Mouse (Mus musculus): ENCODE data around the gene Col4a2. TPM values are rescaled to one million over a fixed set of nuclear protein-coding genes. Genes with fewer than 3 reads are reported as not detected.
A peak's percentile ranks its signal among the peaks of the same experiment; 100 is the strongest.

The Col4a2 gene
- 26.5 and 28.4 TPM in 2 replicates for polyA plus RNA-seq (2014; fragmentation: Nextera tagmentation; extraction: Ambion mirVana)

DNA sequence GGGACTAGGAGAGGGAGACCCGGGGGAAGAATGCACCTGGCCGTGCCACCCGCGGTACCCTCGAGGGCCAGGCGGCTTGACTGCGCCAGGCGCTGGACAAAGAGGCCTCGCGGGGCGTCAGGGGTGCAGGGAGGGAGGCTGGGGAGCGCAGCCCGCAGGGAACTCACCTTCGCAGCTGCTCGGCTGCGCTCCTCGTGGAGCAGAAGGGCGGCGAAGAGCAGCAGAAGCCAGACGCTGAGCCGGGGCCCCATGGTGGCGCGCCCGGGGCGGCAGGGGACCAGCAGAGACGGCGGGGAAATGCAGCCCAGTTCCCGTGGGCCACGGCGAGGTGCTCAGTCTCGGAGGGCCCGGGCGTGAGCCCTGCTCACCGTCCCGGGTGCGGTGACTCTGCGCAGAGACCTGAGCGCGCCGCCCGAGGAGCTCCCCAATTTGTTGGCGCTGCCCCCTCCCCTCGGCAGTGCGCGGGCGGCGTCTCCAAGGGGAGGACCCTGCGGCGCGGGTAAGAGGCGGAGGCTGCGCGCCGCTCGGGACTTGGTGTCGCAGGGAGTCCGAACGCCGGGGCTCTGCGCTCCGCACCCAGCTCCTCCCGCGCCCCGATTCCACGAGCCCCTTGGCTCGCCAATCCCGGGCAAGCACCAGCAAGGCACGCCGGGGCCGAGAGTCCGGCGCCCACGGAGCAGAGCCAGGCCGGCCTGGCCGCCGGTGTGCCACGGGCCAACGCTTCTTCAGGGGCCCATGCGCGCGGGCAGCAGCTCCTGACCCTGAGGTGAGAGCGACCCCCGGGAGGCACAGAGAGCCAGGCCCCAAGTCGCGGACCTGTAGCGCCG, at the start of gene Col4a2, which contains the start of gene Col4a1:
Gene Col4a2, plus strand, starts transcription at position 457 of the 827 bp plus-strand sequence.
Gene Col4a1, minus strand, starts transcription at position 478 of the 827 bp plus-strand sequence.
- ATAC-seq (ENCODE audit: insufficient number of reproducible peaks, low FRiP score, low TSS enrichment, low read depth) (peak; percentile 68), DNase-seq (ENCODE audit: low spot score) (peak; percentile 86)
- H3K27me3 ChIP-seq (ENCODE audit: control insufficient read depth, insufficient read depth, low read length), result no peaks in the 10 kb centered on the region
- H3K27ac ChIP-seq (replicated peaks; ENCODE audit: low read depth, low read length), result peak within 1 kb of the TSS; percentile 84
- peak within 1 kb of the TSS; percentile 92 for H3K4me2 ChIP-seq (ENCODE audit: low read depth, severe bottlenecking)
- under 1% methylated on average over 72 of the region's 87 CpGs for WGBS
- H3K36me3 ChIP-seq (ENCODE audit: control insufficient read depth, insufficient read depth, low read length), result no peaks in the 10 kb centered on the region
- peaks cover 18% of the 10 kb centered on the region for H3K4me1 ChIP-seq (ENCODE audit: control insufficient read depth, insufficient read depth, low read length)
- H3K9me3 ChIP-seq (ENCODE audit: control insufficient read depth, low read length), result no peaks in the 10 kb centered on the region
- H3K4me3 ChIP-seq (ENCODE audit: low read depth, low read length), result peak within 1 kb of the TSS; percentile 78
- peak within 1 kb of the TSS; percentile 96 for H3K9ac ChIP-seq (ENCODE audit: low read length)

DNA sequence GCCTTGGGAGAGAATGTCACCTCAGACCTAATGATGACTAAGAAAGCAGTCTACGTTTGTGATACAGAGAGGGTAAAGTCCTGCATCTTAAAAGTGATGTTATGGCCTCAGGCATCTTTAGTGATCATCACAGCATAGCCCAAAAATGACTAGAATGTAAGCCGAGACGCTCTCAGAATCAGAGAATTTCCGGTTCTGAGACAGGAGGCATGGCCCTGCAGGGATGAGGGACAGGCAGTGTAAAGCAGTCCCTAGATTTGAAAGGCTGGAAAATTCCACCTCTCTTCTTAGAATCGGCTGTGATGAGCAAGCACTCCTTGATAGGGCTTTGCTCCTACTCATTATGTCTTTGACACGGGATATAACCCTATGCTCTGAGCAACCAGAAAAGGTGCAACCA, 48.8 kb upstream of the Col4a2 start:
- Histone ChIP-seq H3K4me2 (ENCODE audit: low read depth, severe bottlenecking) (no peak overlapping the region), H3K9me3 (ENCODE audit: control insufficient read depth, low read length) (no peaks in the 10 kb centered on the region), H3K27ac (replicated peaks; ENCODE audit: low read depth, low read length) (no peak overlapping the region), H3K4me3 (ENCODE audit: low read depth, low read length) (no peak overlapping the region), H3K9ac (ENCODE audit: low read length) (no peak overlapping the region), H3K4me1 (ENCODE audit: control insufficient read depth, insufficient read depth, low read length) (peaks cover 10% of the 10 kb centered on the region), H3K36me3 (ENCODE audit: control insufficient read depth, insufficient read depth, low read length) (no peaks in the 10 kb centered on the region), H3K27me3 (ENCODE audit: control insufficient read depth, insufficient read depth, low read length) (no peaks in the 10 kb centered on the region)
- DNase-seq (ENCODE audit: low spot score) (no peak), ATAC-seq (ENCODE audit: insufficient number of reproducible peaks, low FRiP score, low TSS enrichment, low read depth) (no peak)
- 89% methylated on average over 6 of the region's 6 CpGs for WGBS

DNA sequence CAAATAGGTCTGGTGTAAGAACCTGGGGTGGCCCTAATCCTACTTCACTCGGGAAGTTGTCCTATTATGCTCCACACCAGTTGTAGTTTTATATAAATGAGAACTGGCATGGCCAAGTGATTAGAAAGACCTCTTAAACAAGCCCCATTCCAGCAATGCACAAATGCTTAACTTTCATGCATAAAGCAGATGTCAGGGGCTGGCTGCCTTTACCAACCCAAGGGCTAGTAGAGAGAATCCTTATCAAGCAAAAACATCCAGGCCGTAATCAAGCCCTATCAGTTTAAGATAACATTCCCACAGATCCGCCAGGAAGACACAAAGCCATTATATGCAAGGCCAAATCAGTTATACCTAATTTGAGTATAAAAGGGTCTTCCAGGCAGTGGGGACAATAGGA, 46.6 kb upstream of the Col4a2 start:
- DNase-seq (ENCODE audit: low spot score), result no peak

DNA sequence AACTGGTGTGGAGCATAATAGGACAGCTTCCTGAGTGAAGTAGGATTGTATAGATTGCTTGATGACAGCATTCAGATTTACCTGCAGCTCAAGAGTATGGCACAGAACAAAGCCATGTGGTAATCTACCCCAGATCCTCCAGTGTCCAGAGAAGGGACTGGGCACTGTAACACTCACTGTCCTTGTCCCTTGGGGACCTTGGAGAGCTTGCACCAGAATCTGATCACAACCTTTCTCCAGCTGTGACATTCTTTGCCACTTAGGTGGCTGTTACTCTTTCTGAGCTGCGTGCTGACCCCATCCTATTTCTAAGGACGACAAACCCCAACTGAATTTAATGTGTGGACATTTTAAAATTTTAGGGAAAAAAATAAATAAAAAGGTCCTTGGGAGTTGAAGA, 46.1 kb upstream of the Col4a2 start:
- no peak for ATAC-seq (ENCODE audit: insufficient number of reproducible peaks, low FRiP score, low TSS enrichment, low read depth)
- 94% methylated on average over 2 of the region's 2 CpGs for WGBS
- no peak overlapping the region for H3K27ac ChIP-seq (replicated peaks; ENCODE audit: low read depth, low read length)
- H3K36me3 ChIP-seq (ENCODE audit: control insufficient read depth, insufficient read depth, low read length), result no peaks in the 10 kb centered on the region
- DNase-seq (ENCODE audit: low spot score), result no peak
- no peaks in the 10 kb centered on the region for H3K9me3 ChIP-seq (ENCODE audit: control insufficient read depth, low read length)
- no peak overlapping the region for H3K4me3 ChIP-seq (ENCODE audit: low read depth, low read length)
- H3K9ac ChIP-seq (ENCODE audit: low read length), result no peak overlapping the region
- no peak overlapping the region for H3K4me2 ChIP-seq (ENCODE audit: low read depth, severe bottlenecking)
- no peaks in the 10 kb centered on the region for H3K27me3 ChIP-seq (ENCODE audit: control insufficient read depth, insufficient read depth, low read length)
- H3K4me1 ChIP-seq (ENCODE audit: control insufficient read depth, insufficient read depth, low read length), result peaks cover 9% of the 10 kb centered on the region; the same call in 1 of the 2 replicates

More for the DNA sequence above, 46.6 kb upstream of the Col4a2 start:
- H3K4me2 ChIP-seq (ENCODE audit: low read depth, severe bottlenecking), result no peak overlapping the region
- no peaks in the 10 kb centered on the region for H3K9me3 ChIP-seq (ENCODE audit: control insufficient read depth, low read length)
- H3K4me1 ChIP-seq (ENCODE audit: control insufficient read depth, insufficient read depth, low read length), result peaks cover 9% of the 10 kb centered on the region; the same call in 1 of the 2 replicates
- no peak overlapping the region for H3K27ac ChIP-seq (replicated peaks; ENCODE audit: low read depth, low read length)
- no peaks in the 10 kb centered on the region for H3K27me3 ChIP-seq (ENCODE audit: control insufficient read depth, insufficient read depth, low read length)
- no peak overlapping the region for H3K9ac ChIP-seq (ENCODE audit: low read length)
- H3K4me3 ChIP-seq (ENCODE audit: low read depth, low read length), result no peak overlapping the region
- 86% methylated on average over 3 of the region's 3 CpGs for WGBS
- H3K36me3 ChIP-seq (ENCODE audit: control insufficient read depth, insufficient read depth, low read length), result no peaks in the 10 kb centered on the region
- no peak for ATAC-seq (ENCODE audit: insufficient number of reproducible peaks, low FRiP score, low TSS enrichment, low read depth)

DNA sequence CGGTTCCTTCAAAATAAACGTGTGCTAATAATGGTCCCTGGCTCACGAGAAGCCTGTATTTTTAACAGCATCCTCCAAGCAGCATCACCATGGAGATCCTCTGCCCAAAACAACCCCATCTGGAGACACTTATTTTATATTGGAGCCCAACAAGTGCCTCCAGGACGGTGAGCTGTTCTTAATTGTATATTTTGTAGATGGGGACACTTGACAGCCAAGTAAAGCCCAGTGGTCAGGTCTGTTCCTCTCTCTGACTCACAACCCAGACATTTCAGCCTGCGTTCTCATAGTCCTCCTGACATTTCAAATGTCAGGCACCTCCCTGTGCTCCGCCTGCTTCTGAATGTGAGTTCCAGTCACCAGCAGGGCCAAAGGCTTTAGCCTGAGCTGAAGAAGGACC, 43.9 kb upstream of the Col4a2 start:
- 40% methylated on average over 6 of the region's 6 CpGs for WGBS
- DNase-seq (ENCODE audit: low spot score) (no peak), ATAC-seq (ENCODE audit: insufficient number of reproducible peaks, low FRiP score, low TSS enrichment, low read depth) (no peak)
- no peak overlapping the region for H3K4me3 ChIP-seq (ENCODE audit: low read depth, low read length)
- H3K27ac ChIP-seq (replicated peaks; ENCODE audit: low read depth, low read length), result no peak overlapping the region
- H3K36me3 ChIP-seq (ENCODE audit: control insufficient read depth, insufficient read depth, low read length), result no peaks in the 10 kb centered on the region
- H3K4me2 ChIP-seq (ENCODE audit: low read depth, severe bottlenecking), result no peak overlapping the region
- H3K4me1 ChIP-seq (ENCODE audit: control insufficient read depth, insufficient read depth, low read length), result peaks cover 11% of the 10 kb centered on the region; the same call in 1 of the 2 replicates
- H3K9me3 ChIP-seq (ENCODE audit: control insufficient read depth, low read length), result no peaks in the 10 kb centered on the region
- H3K27me3 ChIP-seq (ENCODE audit: control insufficient read depth, insufficient read depth, low read length), result no peaks in the 10 kb centered on the region
- no peak overlapping the region; the same call in 1 of the 2 replicates for H3K9ac ChIP-seq (ENCODE audit: low read length)

DNA sequence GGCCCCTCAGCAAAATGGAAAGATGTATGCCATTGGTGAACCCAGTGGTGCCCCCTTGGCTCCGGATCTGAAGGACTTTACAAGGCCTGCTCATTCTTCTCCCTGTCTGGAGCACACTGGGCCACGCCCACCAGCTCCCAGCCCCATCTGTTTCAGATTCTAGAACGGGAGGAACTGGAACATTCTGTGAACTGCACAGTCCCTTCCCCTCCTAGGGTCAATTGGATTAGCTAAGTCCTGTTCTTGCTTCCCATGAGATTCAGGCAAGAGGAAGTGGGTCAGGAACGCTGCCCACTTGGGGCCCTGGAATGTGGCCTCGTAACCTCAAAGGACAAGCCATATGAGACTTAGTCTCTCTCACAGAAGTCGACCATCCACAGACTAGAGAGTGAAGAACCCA, 41.8 kb upstream of the Col4a2 start:
- no peaks in the 10 kb centered on the region for H3K27me3 ChIP-seq (ENCODE audit: control insufficient read depth, insufficient read depth, low read length)
- no peak overlapping the region for H3K27ac ChIP-seq (replicated peaks; ENCODE audit: low read depth, low read length)
- 66% methylated on average over 6 of the region's 6 CpGs for WGBS
- H3K9me3 ChIP-seq (ENCODE audit: control insufficient read depth, low read length), result no peaks in the 10 kb centered on the region
- H3K4me1 ChIP-seq (ENCODE audit: control insufficient read depth, insufficient read depth, low read length), result peaks cover 11% of the 10 kb centered on the region; the same call in 1 of the 2 replicates
- ATAC-seq (ENCODE audit: insufficient number of reproducible peaks, low FRiP score, low TSS enrichment, low read depth), result no peak
- no peak overlapping the region for H3K9ac ChIP-seq (ENCODE audit: low read length)
- no peak overlapping the region for H3K4me3 ChIP-seq (ENCODE audit: low read depth, low read length)
- H3K4me2 ChIP-seq (ENCODE audit: low read depth, severe bottlenecking), result no peak overlapping the region
- no peaks in the 10 kb centered on the region for H3K36me3 ChIP-seq (ENCODE audit: control insufficient read depth, insufficient read depth, low read length)
- no peak for DNase-seq (ENCODE audit: low spot score)

DNA sequence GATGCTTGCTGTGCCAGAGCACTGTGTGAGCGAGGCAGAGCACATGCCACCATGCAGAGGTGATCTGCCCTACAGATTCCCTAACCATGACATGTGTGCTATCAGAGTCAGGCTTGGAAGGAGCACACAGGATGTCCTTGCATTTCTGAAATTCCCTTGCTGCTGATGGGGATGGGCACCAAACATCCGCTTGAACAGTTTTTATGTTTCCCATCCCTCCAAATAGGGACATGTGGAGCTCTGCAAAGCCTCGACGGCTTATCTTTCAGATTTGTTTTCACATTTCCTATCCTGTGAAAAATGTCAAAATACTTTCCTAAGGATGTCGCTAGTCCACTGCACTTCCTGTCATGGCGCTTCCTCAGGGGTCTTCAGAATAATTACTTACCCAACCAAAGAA, 40.4 kb upstream of the Col4a2 start:
- H3K4me1 ChIP-seq (ENCODE audit: control insufficient read depth, insufficient read depth, low read length), result peaks cover 11% of the 10 kb centered on the region; the same call in 1 of the 2 replicates
- H3K27ac ChIP-seq (replicated peaks; ENCODE audit: low read depth, low read length), result no peak overlapping the region
- 93% methylated on average over 6 of the region's 6 CpGs for WGBS

DNA sequence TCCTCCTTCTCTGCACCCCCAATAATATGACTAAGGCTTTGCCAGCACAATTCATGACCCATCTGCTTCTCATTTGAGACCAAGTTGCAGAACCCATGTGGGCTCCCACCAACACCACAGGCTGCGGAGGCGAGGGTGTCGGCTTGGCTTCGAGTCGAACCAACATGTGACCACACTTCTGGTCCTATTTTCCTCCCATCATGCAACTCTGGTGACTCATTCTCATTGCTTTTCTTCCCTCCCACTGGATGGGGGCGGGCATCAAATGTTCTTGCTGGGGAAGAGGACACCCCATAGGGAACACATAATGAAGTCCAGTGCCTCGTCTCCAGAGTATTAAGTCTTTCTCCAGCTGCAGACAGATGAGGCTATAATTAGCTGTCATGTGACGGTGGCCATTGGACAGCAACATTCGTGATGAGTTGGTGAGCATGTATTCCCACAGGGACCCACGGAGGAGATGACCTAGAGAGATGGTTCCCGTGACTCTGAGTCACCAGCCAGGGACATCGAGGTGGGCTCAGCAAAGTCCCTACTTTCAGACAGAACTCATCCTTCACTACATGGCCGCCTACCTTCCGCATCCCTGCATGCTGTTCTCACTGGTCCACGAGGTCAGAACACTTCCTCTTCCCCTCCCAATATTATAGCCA, 39.0 kb upstream of the Col4a2 start:
- H3K4me3 ChIP-seq (ENCODE audit: low read depth, low read length), result no peak overlapping the region
- no peak overlapping the region for H3K27ac ChIP-seq (replicated peaks; ENCODE audit: low read depth, low read length)
- no peaks in the 10 kb centered on the region for H3K27me3 ChIP-seq (ENCODE audit: control insufficient read depth, insufficient read depth, low read length)
- H3K4me1 ChIP-seq (ENCODE audit: control insufficient read depth, insufficient read depth, low read length), result peaks cover 19% of the 10 kb centered on the region
- H3K9me3 ChIP-seq (ENCODE audit: control insufficient read depth, low read length), result no peaks in the 10 kb centered on the region
- no peak overlapping the region for H3K9ac ChIP-seq (ENCODE audit: low read length)
- no peak overlapping the region for H3K4me2 ChIP-seq (ENCODE audit: low read depth, severe bottlenecking)
- ATAC-seq (ENCODE audit: insufficient number of reproducible peaks, low FRiP score, low TSS enrichment, low read depth) (no peak), DNase-seq (ENCODE audit: low spot score) (no peak)
- 87% methylated on average over 15 of the region's 15 CpGs for WGBS
- no peaks in the 10 kb centered on the region for H3K36me3 ChIP-seq (ENCODE audit: control insufficient read depth, insufficient read depth, low read length)

More for the DNA sequence above, 40.4 kb upstream of the Col4a2 start:
- no peak overlapping the region for H3K4me3 ChIP-seq (ENCODE audit: low read depth, low read length)
- no peaks in the 10 kb centered on the region for H3K27me3 ChIP-seq (ENCODE audit: control insufficient read depth, insufficient read depth, low read length)
- H3K9ac ChIP-seq (ENCODE audit: low read length), result no peak overlapping the region
- H3K9me3 ChIP-seq (ENCODE audit: control insufficient read depth, low read length), result no peaks in the 10 kb centered on the region
- no peak for DNase-seq (ENCODE audit: low spot score)
- H3K4me2 ChIP-seq (ENCODE audit: low read depth, severe bottlenecking), result no peak overlapping the region
- ATAC-seq (ENCODE audit: insufficient number of reproducible peaks, low FRiP score, low TSS enrichment, low read depth), result no peak
- H3K36me3 ChIP-seq (ENCODE audit: control insufficient read depth, insufficient read depth, low read length), result no peaks in the 10 kb centered on the region
